Mouse (Mus musculus) ES-Bruce4 (cell line): ENCODE results near the gene Ppp1r9b.

Source experiments
- CTCF ChIP-seq: IDR thresholded peaks from one replicate; pipeline ENCODE4 v1.8.1; 2011; ENCODE audit warnings: low read depth, low read length
- POLR2A ChIP-seq: IDR thresholded peaks from one replicate; pipeline ENCODE4 v1.8.1; 2011; ENCODE audit warnings: low read length; ENCODE audit not compliant: insufficient read depth

- no peak for TF ChIP-seq POLR2A
- TF ChIP-seq CTCF: no peak
Observed at GRCm38 (mm10) chr11:95000548-95000947, 9.7 kb downstream of the Ppp1r9b start.
